Mouse (Mus musculus): ENCODE data around the gene Prim2.

GRCm38 (mm10) chr1:33649534-33650108, 20.0 kb downstream of the Prim2 start:
- TF ChIP-seq CTCF (IDR thresholded peaks at IDR 0.05; ENCODE audit: low read depth) = no peak
- peak; percentile 81 for TF ChIP-seq EP300 (IDR thresholded peaks at IDR 0.05; ENCODE audit: low read depth)

Measured in liver, postnatal 0 days (tissue).